Mouse (Mus musculus): ENCODE measurements at regions not wholly inside any gene's neighbourhood (a gene's known extent, or its start where the extent isn't known, plus 50 kb on each side); places are given as distances from the start of the nearest gene placed in this dataset.

DNA sequence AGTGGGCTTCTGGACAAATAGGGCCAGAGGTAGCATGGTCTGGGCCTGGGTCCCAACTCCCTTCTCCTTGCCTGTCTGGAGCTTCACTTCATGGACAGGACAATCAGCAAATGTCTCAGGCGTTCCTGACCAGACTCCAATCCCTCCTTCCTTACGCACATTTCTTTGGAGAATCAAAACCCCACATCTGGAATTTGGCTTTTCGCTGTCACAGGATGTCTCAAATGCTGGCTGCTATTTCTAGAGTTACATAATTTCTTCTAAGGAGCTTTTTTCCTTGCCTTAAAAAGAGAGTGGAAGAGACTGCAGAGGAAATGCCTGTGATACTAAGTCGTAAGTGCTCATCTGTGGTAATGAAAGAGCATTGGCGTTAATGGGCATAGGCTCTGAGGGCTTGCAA lies 328.1 kb upstream of the Nfe2l3 start:
- 60% methylated on average over 5 of the region's 5 CpGs for WGBS (ENCODE audit: insufficient replicate concordance)
- DNase-seq (ENCODE audit: low read depth in 3 of 3, low spot score in 3 of 3) (no peak), ATAC-seq (ENCODE audit: insufficient read depth) (no peak)
- TF ChIP-seq CTCF (IDR thresholded peaks at IDR 0.05; ENCODE audit: low read depth) (no peak), EP300 (IDR thresholded peaks at IDR 0.05; ENCODE audit: low read depth) (no peak)
- Histone ChIP-seq H3K4me1 (replicated peaks; ENCODE audit: control insufficient read depth in 2 of 2, insufficient read depth in 2 of 2, low read length in 1 of 2) (no peaks in the 10 kb centered on the region; a peak in 1 of 4 replicates), H3K9ac (replicated peaks) (no peak overlapping the region), H3K27ac (no peak overlapping the region), H3K4me3 (ENCODE audit: insufficient read depth in 1 of 2, low read depth in 2 of 2, low read length in 2 of 2) (no peak overlapping the region), H3K9me3 (ENCODE audit: control insufficient read depth, low read length) (no peaks in the 10 kb centered on the region), H3K36me3 (replicated peaks; ENCODE audit: control insufficient read depth, insufficient read depth, low read depth) (no peaks in the 10 kb centered on the region), H3K27me3 (ENCODE audit: control insufficient read depth, insufficient read depth, low read length) (no peaks in the 10 kb centered on the region), H3K4me2 (ENCODE audit: low read depth) (no peak overlapping the region)

DNA sequence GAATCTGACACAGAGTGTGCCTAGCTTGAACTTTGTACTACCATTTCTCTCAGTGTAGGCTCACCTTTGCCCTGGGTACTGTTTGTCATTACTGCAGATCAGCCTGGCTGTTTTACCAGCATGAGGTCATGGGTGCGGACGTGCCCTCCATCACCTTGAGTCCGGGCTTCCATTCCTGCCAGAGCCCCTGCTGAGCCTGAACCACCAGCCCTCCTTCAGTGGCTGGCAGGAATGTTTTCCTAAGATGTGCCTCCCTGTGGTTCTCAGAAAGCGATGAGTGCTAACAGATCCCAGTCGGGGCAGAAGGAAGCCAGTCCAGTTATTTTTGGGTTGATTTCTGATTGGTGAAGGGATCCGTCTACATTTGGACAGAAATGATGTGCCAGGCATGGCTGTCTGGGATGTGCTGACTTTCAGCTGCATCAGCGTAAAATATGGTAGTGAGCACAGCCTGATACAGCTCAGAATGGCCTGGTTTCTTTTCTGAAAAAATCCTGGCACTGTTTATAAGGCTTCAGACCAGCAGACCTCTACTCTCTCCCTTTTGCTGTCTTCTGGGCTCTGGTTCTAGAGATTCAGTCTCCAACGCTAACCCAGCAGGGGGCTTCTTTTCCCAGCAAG lies 324.0 kb upstream of the Nfe2l3 start:
- TF ChIP-seq EP300 (IDR thresholded peaks at IDR 0.05; ENCODE audit: low read depth) (no peak), CTCF (IDR thresholded peaks at IDR 0.05; ENCODE audit: low read depth) (no peak)
- no peak overlapping the region for H3K4me3 ChIP-seq (ENCODE audit: insufficient read depth in 1 of 2, low read depth in 2 of 2, low read length in 2 of 2)
- H3K27ac ChIP-seq, result no peak overlapping the region
- DNase-seq (ENCODE audit: low read depth in 3 of 3, low spot score in 3 of 3), result no peak
- WGBS (ENCODE audit: insufficient replicate concordance), result 42% methylated on average over 8 of the region's 8 CpGs
- H3K9ac ChIP-seq (replicated peaks), result no peak overlapping the region
- no peaks in the 10 kb centered on the region for H3K4me1 ChIP-seq (replicated peaks; ENCODE audit: control insufficient read depth in 2 of 2, insufficient read depth in 2 of 2, low read length in 1 of 2)
- no peak for ATAC-seq (ENCODE audit: insufficient read depth)
- H3K36me3 ChIP-seq (replicated peaks; ENCODE audit: control insufficient read depth, insufficient read depth, low read depth), result no peaks in the 10 kb centered on the region
- H3K27me3 ChIP-seq (ENCODE audit: control insufficient read depth, insufficient read depth, low read length), result no peaks in the 10 kb centered on the region
- no peaks in the 10 kb centered on the region for H3K9me3 ChIP-seq (ENCODE audit: control insufficient read depth, low read length)
- no peak overlapping the region for H3K4me2 ChIP-seq (ENCODE audit: low read depth)

- Histone ChIP-seq H3K9ac (replicated peaks) (no peak overlapping the region), H3K4me1 (replicated peaks; ENCODE audit: control insufficient read depth in 2 of 2, insufficient read depth in 2 of 2, low read length in 1 of 2) (no peaks in the 10 kb centered on the region), H3K27ac (no peak overlapping the region), H3K4me2 (ENCODE audit: low read depth) (no peak overlapping the region), H3K27me3 (ENCODE audit: control insufficient read depth, insufficient read depth, low read length) (no peaks in the 10 kb centered on the region), H3K36me3 (replicated peaks; ENCODE audit: control insufficient read depth, insufficient read depth, low read depth) (no peaks in the 10 kb centered on the region), H3K4me3 (ENCODE audit: insufficient read depth in 1 of 2, low read depth in 2 of 2, low read length in 2 of 2) (no peak overlapping the region), H3K9me3 (ENCODE audit: control insufficient read depth, low read length) (no peaks in the 10 kb centered on the region)
- ATAC-seq (ENCODE audit: insufficient read depth), result no peak
- WGBS (ENCODE audit: insufficient replicate concordance), result 68% methylated on average over 3 of the region's 3 CpGs
- TF ChIP-seq CTCF (IDR thresholded peaks at IDR 0.05; ENCODE audit: low read depth) (no peak), EP300 (IDR thresholded peaks at IDR 0.05; ENCODE audit: low read depth) (no peak)
- DNase-seq (ENCODE audit: low read depth in 3 of 3, low spot score in 3 of 3), result no peak
Observed at GRCm38 (mm10) chr6:51110596-51110995, 321.9 kb upstream of the Nfe2l3 start.

DNA sequence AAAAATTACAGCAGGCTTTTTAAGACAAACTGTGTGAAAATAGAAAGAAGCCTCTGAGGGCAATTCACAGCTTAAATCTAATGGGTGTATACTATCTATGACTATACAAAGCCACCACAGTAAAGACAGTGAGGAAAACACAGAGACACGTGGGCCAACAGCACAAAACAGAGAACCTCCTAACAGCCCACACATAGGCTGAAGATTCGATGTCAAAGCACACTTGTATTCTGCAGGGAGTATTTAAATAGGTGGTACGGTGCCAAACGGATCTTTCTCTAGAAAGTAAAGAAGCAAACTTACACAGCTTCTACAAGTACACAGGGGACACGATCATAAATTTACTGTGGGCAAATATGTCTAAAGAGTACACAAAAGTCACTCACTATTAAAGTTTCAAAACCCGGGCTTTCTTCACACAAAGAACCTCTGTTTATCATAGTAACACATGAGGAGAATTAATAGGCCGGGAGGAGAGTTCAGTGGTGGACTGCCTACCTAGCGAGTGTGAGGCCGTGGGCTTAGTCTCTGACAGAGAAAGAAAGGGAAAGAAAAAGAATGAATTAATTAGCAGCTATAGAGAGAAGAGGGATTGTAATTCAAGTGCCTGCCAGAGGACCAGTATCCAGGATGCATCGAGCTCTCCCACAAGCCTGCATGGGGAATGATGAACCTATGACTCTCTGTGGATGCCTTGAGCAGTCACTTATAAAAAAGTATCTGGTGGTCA lies 317.7 kb upstream of the Nfe2l3 start:
- Histone ChIP-seq H3K27ac (no peak overlapping the region), H3K36me3 (replicated peaks; ENCODE audit: control insufficient read depth, insufficient read depth, low read depth) (no peaks in the 10 kb centered on the region), H3K9ac (replicated peaks) (no peak overlapping the region), H3K4me1 (replicated peaks; ENCODE audit: control insufficient read depth in 2 of 2, insufficient read depth in 2 of 2, low read length in 1 of 2) (no peaks in the 10 kb centered on the region), H3K9me3 (ENCODE audit: control insufficient read depth, low read length) (no peaks in the 10 kb centered on the region), H3K4me2 (ENCODE audit: low read depth) (no peak overlapping the region), H3K4me3 (ENCODE audit: insufficient read depth in 1 of 2, low read depth in 2 of 2, low read length in 2 of 2) (no peak overlapping the region), H3K27me3 (ENCODE audit: control insufficient read depth, insufficient read depth, low read length) (no peaks in the 10 kb centered on the region)
- WGBS (ENCODE audit: insufficient replicate concordance), result 66% methylated on average over 10 of the region's 10 CpGs
- TF ChIP-seq CTCF (IDR thresholded peaks at IDR 0.05; ENCODE audit: low read depth) (no peak), EP300 (IDR thresholded peaks at IDR 0.05; ENCODE audit: low read depth) (no peak)
- ATAC-seq (ENCODE audit: insufficient read depth) (no peak), DNase-seq (ENCODE audit: low read depth in 3 of 3, low spot score in 3 of 3) (no peak)

DNA sequence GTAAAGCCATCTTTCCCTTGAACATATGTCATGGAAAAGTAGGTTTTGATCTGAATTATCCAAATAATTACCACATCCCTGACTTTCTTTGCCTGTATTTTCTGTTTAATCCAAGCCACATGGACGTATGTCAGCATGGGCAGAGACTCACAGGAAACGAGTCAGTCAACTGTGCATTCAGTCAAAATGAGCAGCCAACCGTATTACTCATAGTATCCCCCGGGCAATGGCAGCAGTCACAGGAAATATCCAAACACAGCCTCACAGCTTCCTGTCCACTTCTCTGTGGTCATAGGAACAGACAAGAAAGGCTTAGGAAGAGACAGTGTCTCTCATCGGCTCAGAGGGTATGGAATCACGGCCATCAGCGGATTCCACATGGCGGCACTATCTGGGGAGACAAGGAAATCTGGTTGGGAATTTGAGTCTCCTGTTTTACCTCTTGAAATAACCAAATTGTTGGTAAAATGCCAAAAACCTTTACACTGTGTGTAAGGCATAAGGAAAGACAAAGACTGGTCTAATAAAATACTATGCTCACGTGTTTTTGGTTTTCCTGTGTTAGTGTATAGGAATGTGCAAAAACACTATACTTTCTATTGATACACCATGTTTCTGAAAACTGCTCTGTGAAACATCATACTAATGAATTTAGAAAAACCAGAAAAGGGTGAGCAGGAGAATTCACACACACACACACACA lies 313.5 kb upstream of the Nfe2l3 start:
- no peaks in the 10 kb centered on the region for H3K9me3 ChIP-seq (ENCODE audit: control insufficient read depth, low read length)
- no peak for TF ChIP-seq EP300 (IDR thresholded peaks at IDR 0.05; ENCODE audit: low read depth)
- TF ChIP-seq CTCF (IDR thresholded peaks at IDR 0.05; ENCODE audit: low read depth), result no peak
- no peak overlapping the region for H3K4me2 ChIP-seq (ENCODE audit: low read depth)
- no peak overlapping the region for H3K27ac ChIP-seq
- ATAC-seq (ENCODE audit: insufficient read depth), result no peak
- no peaks in the 10 kb centered on the region for H3K36me3 ChIP-seq (replicated peaks; ENCODE audit: control insufficient read depth, insufficient read depth, low read depth)
- no peak overlapping the region for H3K4me3 ChIP-seq (ENCODE audit: insufficient read depth in 1 of 2, low read depth in 2 of 2, low read length in 2 of 2)
- no peak overlapping the region for H3K9ac ChIP-seq (replicated peaks)
- H3K27me3 ChIP-seq (ENCODE audit: control insufficient read depth, insufficient read depth, low read length), result no peaks in the 10 kb centered on the region
- WGBS (ENCODE audit: insufficient replicate concordance), result 49% methylated on average over 9 of the region's 9 CpGs
- no peaks in the 10 kb centered on the region for H3K4me1 ChIP-seq (replicated peaks; ENCODE audit: control insufficient read depth in 2 of 2, insufficient read depth in 2 of 2, low read length in 1 of 2)
- DNase-seq (ENCODE audit: low read depth in 3 of 3, low spot score in 3 of 3), result no peak

All from liver, embryonic 14.5 days (tissue).